Mouse (Mus musculus): ENCODE data around the gene Scd4.
A peak's percentile ranks its signal among the peaks of the same experiment; 100 is the strongest.
"Not testable (repeated sequence)": the region's sequence is repeated elsewhere in the genome, so short reads cannot be mapped to it uniquely, and the experiment has no call there.

Scd4 gene

GRCm38 (mm10) chr19:44301176-44301575 lies 31.7 kb upstream of the Scd4 start:
- DNase-seq: no peak

GRCm38 (mm10) chr19:44301671-44302305 lies 31.1 kb upstream of the Scd4 start:
- no peak for DNase-seq

- no peak for DNase-seq
Measured at GRCm38 (mm10) chr19:44302901-44303300, 30.0 kb upstream of the Scd4 start.

- no peak for DNase-seq
Measured at GRCm38 (mm10) chr19:44303502-44303901, 29.4 kb upstream of the Scd4 start.

- DNase-seq: no peak
Measured at GRCm38 (mm10) chr19:44304419-44304818, 28.5 kb upstream of the Scd4 start.

GRCm38 (mm10) chr19:44304851-44305510 lies 27.9 kb upstream of the Scd4 start:
- DNase-seq: no peak

- no peak for DNase-seq
Measured at GRCm38 (mm10) chr19:44305701-44306100, 27.2 kb upstream of the Scd4 start.

- no peak for DNase-seq
Measured at GRCm38 (mm10) chr19:44306171-44306570, 26.7 kb upstream of the Scd4 start.

- DNase-seq: no peak
Measured at GRCm38 (mm10) chr19:44307101-44307914, 25.6 kb upstream of the Scd4 start.

- DNase-seq: no peak
Measured at GRCm38 (mm10) chr19:44307915-44308470, 24.9 kb upstream of the Scd4 start.

GRCm38 (mm10) chr19:44308611-44309246 lies 24.2 kb upstream of the Scd4 start:
- DNase-seq: no peak

GRCm38 (mm10) chr19:44309351-44310154 lies 23.3 kb upstream of the Scd4 start:
- no peak for DNase-seq

- not testable (repeated sequence) for DNase-seq
Measured at GRCm38 (mm10) chr19:44310155-44310575, 22.7 kb upstream of the Scd4 start.

GRCm38 (mm10) chr19:44310814-44311213 lies 22.1 kb upstream of the Scd4 start:
- DNase-seq: no peak

- no peak for DNase-seq
Measured at GRCm38 (mm10) chr19:44311306-44312006, 21.4 kb upstream of the Scd4 start.

- DNase-seq: no peak
Measured at GRCm38 (mm10) chr19:44312007-44312360, 20.9 kb upstream of the Scd4 start.

GRCm38 (mm10) chr19:44313066-44313465 lies 19.8 kb upstream of the Scd4 start:
- DNase-seq: no peak

- peak; percentile 71 for DNase-seq
Measured at GRCm38 (mm10) chr19:44314327-44314759, 18.5 kb upstream of the Scd4 start.

- no peak for DNase-seq
Measured at GRCm38 (mm10) chr19:44314871-44315414, 17.9 kb upstream of the Scd4 start.

- no peak for DNase-seq
Measured at GRCm38 (mm10) chr19:44316752-44317315, 16.1 kb upstream of the Scd4 start.

GRCm38 (mm10) chr19:44317391-44317790 lies 15.5 kb upstream of the Scd4 start:
- no peak for DNase-seq
